Mouse (Mus musculus): ENCODE results near the gene Plppr3. TPM values are rescaled to one million over a fixed set of nuclear protein-coding genes. Genes with fewer than 3 reads are reported as not detected.

Plppr3 gene
- total RNA-seq, 1 experiment = 3.7 TPM

- H3K9me3 ChIP-seq (ENCODE audit: control insufficient read depth, insufficient read depth, low read depth, low read length) = no peaks in the 10 kb centered on the region
- no peak for DNase-seq (ENCODE audit: low read depth, low spot score)
- H3K4me3 ChIP-seq (ENCODE audit: insufficient read depth in 1 of 2, low read depth in 1 of 2, low read length in 2 of 2, poor library complexity in 1 of 2, severe bottlenecking in 1 of 2) = peak overlapping the region; percentile 69 to 70
- TF ChIP-seq ZC3H11A (IDR thresholded peaks at IDR 0.05; ENCODE audit: borderline replicate concordance, low read depth, low read length) = no peak
- H3K27ac ChIP-seq (ENCODE audit: insufficient read depth, low read depth, low read length, poor library complexity, severe bottlenecking) = peak overlapping the region; percentile 97; the same call in 1 of the 2 replicates
- in situ Hi-C loops (cut with MboI; ENCODE audit: low sequenced_read_pairs in 2 of 2, unreplicated experiment in 2 of 2) = no loop called here
- peak overlapping the region; percentile 91; the same call in 1 of the 2 replicates for H3K9ac ChIP-seq (ENCODE audit: insufficient read depth, low read depth, low read length, poor library complexity, severe bottlenecking)
- peaks cover 0 to 27% of the 10 kb centered on the region in 2 experiments; a peak in 3 of 4 replicates for H3K4me1 ChIP-seq (ENCODE audit: control insufficient read depth in 2 of 2, insufficient read depth in 2 of 2, low read length in 2 of 2, poor library complexity in 1 of 2)
- peaks cover 14% of the 10 kb centered on the region for H3K36me3 ChIP-seq (ENCODE audit: control insufficient read depth, insufficient read depth, low read length, poor library complexity, severe bottlenecking)
Observed at GRCm38 (mm10) chr10:79852107-79852789, 22.2 kb downstream of the Plppr3 start.

GRCm38 (mm10) chr10:79851653-79852052, 22.8 kb downstream of the Plppr3 start:
- in situ Hi-C loops (cut with MboI; ENCODE audit: low sequenced_read_pairs in 2 of 2, unreplicated experiment in 2 of 2) = no loop called here
- H3K36me3 ChIP-seq (ENCODE audit: control insufficient read depth, insufficient read depth, low read length, poor library complexity, severe bottlenecking) = peaks cover 8% of the 10 kb centered on the region
- DNase-seq (ENCODE audit: low read depth, low spot score) = no peak
- peak overlapping the region; percentile 18 to 69; a peak in 3 of 4 replicates for H3K4me3 ChIP-seq (ENCODE audit: insufficient read depth in 1 of 2, low read depth in 1 of 2, low read length in 2 of 2, poor library complexity in 1 of 2, severe bottlenecking in 1 of 2)
- no peaks in the 10 kb centered on the region for H3K9me3 ChIP-seq (ENCODE audit: control insufficient read depth, insufficient read depth, low read depth, low read length)
- H3K4me1 ChIP-seq (ENCODE audit: control insufficient read depth in 2 of 2, insufficient read depth in 2 of 2, low read length in 2 of 2, poor library complexity in 1 of 2) = peaks cover 0 to 22% of the 10 kb centered on the region in 2 experiments; a peak in 3 of 4 replicates
- H3K9ac ChIP-seq (ENCODE audit: insufficient read depth, low read depth, low read length, poor library complexity, severe bottlenecking) = peak overlapping the region; percentile 53; the same call in 1 of the 2 replicates
- no peak for TF ChIP-seq MAFK (IDR thresholded peaks at IDR 0.05; ENCODE audit: insufficient read depth, low read depth, low read length)
- no peak for TF ChIP-seq ZNF384 (IDR thresholded peaks at IDR 0.05; ENCODE audit: low read depth, low read length)
- no peak for TF ChIP-seq HCFC1 (IDR thresholded peaks at IDR 0.05; ENCODE audit: borderline replicate concordance, insufficient read depth, low read length)
- no peak for TF ChIP-seq ZC3H11A (IDR thresholded peaks at IDR 0.05; ENCODE audit: borderline replicate concordance, low read depth, low read length)
- no peak for TF ChIP-seq CHD2 (IDR thresholded peaks at IDR 0.05; ENCODE audit: low read depth, low read length)
- peak overlapping the region; percentile 97 for H3K27ac ChIP-seq (ENCODE audit: insufficient read depth, low read depth, low read length, poor library complexity, severe bottlenecking)

- TF ChIP-seq MAFK (IDR thresholded peaks at IDR 0.05; ENCODE audit: insufficient read depth, low read depth, low read length) (no peak), CHD2 (IDR thresholded peaks at IDR 0.05; ENCODE audit: low read depth, low read length) (no peak), HCFC1 (IDR thresholded peaks at IDR 0.05; ENCODE audit: borderline replicate concordance, insufficient read depth, low read length) (no peak), ZNF384 (IDR thresholded peaks at IDR 0.05; ENCODE audit: low read depth, low read length) (no peak), ZC3H11A (IDR thresholded peaks at IDR 0.05; ENCODE audit: borderline replicate concordance, low read depth, low read length) (no peak)
- Histone ChIP-seq H3K9me3 (ENCODE audit: control insufficient read depth, insufficient read depth, low read depth, low read length) (no peaks in the 10 kb centered on the region), H3K9ac (ENCODE audit: insufficient read depth, low read depth, low read length, poor library complexity, severe bottlenecking) (0 out of 2 replicates have a peak overlapping the region, but pooled peaks have one; percentile 32), H3K4me3 (ENCODE audit: insufficient read depth in 1 of 2, low read depth in 1 of 2, low read length in 2 of 2, poor library complexity in 1 of 2, severe bottlenecking in 1 of 2) (no peak overlapping the region), H3K27ac (ENCODE audit: insufficient read depth, low read depth, low read length, poor library complexity, severe bottlenecking) (no peak overlapping the region), H3K4me1 (ENCODE audit: control insufficient read depth in 2 of 2, insufficient read depth in 2 of 2, low read length in 2 of 2, poor library complexity in 1 of 2) (peaks cover 0 to 18% of the 10 kb centered on the region in 2 experiments; a peak in 3 of 4 replicates), H3K36me3 (ENCODE audit: control insufficient read depth, insufficient read depth, low read length, poor library complexity, severe bottlenecking) (no peaks in the 10 kb centered on the region)
- in situ Hi-C loops (cut with MboI; ENCODE audit: low sequenced_read_pairs in 2 of 2, unreplicated experiment in 2 of 2) = no loop called here
- DNase-seq (ENCODE audit: low read depth, low spot score) = no peak
Observed at GRCm38 (mm10) chr10:79849941-79850628, 24.3 kb downstream of the Plppr3 start.

- peaks cover 2 to 18% of the 10 kb centered on the region in 2 experiments for H3K4me1 ChIP-seq (ENCODE audit: control insufficient read depth in 2 of 2, insufficient read depth in 2 of 2, low read length in 2 of 2, poor library complexity in 1 of 2)
- in situ Hi-C loops (cut with MboI; ENCODE audit: low sequenced_read_pairs in 2 of 2, unreplicated experiment in 2 of 2) = no loop called here
- no peaks in the 10 kb centered on the region for H3K36me3 ChIP-seq (ENCODE audit: control insufficient read depth, insufficient read depth, low read length, poor library complexity, severe bottlenecking)
- no peak overlapping the region for H3K4me3 ChIP-seq (ENCODE audit: insufficient read depth in 1 of 2, low read depth in 1 of 2, low read length in 2 of 2, poor library complexity in 1 of 2, severe bottlenecking in 1 of 2)
- no peak for TF ChIP-seq CHD2 (IDR thresholded peaks at IDR 0.05; ENCODE audit: low read depth, low read length)
- TF ChIP-seq MAFK (IDR thresholded peaks at IDR 0.05; ENCODE audit: insufficient read depth, low read depth, low read length) = no peak
- no peak for TF ChIP-seq ZC3H11A (IDR thresholded peaks at IDR 0.05; ENCODE audit: borderline replicate concordance, low read depth, low read length)
- TF ChIP-seq ZNF384 (IDR thresholded peaks at IDR 0.05; ENCODE audit: low read depth, low read length) = no peak
- TF ChIP-seq HCFC1 (IDR thresholded peaks at IDR 0.05; ENCODE audit: borderline replicate concordance, insufficient read depth, low read length) = no peak
- no peak overlapping the region for H3K27ac ChIP-seq (ENCODE audit: insufficient read depth, low read depth, low read length, poor library complexity, severe bottlenecking)
- no peak overlapping the region for H3K9ac ChIP-seq (ENCODE audit: insufficient read depth, low read depth, low read length, poor library complexity, severe bottlenecking)
- no peaks in the 10 kb centered on the region for H3K9me3 ChIP-seq (ENCODE audit: control insufficient read depth, insufficient read depth, low read depth, low read length)
- DNase-seq (ENCODE audit: low read depth, low spot score) = no peak
Observed at GRCm38 (mm10) chr10:79846553-79846952, 27.9 kb downstream of the Plppr3 start.
